Mouse (Mus musculus) liver, embryonic 16.5 days (tissue): ENCODE results near the gene Ndufv1. TPM values are rescaled to one million over a fixed set of nuclear protein-coding genes. Genes with fewer than 3 reads are reported as not detected.
"Not testable (repeated sequence)": the region's sequence is repeated elsewhere in the genome, so short reads cannot be mapped to it uniquely, and the experiment has no call there.

Source experiments
- ATAC-seq: fragments of 200-750 bp; cut with Nextera tagmentation; 2 replicates; pipeline ENCODE4 v1.8.0; 2017; ENCODE audit warnings: low read depth, mild to moderate bottlenecking, moderate number of reproducible peaks, moderate library complexity
- H3K27ac ChIP-seq: fragments of 300-500 bp; sonication (generic); 2 replicates; pipeline ENCODE4 v1.5.1; 2014; ENCODE audit warnings: mild to moderate bottlenecking, low read length
- H3K27me3 ChIP-seq: fragments of 300-500 bp; sonication (generic); 2 replicates; pipeline ENCODE4 v1.6.1; 2014; ENCODE audit warnings: low read depth, low read length, mixed read lengths; ENCODE audit not compliant: control insufficient read depth, insufficient read depth
- H3K36me3 ChIP-seq: fragments of 300-500 bp; sonication (generic); 2 replicates; pipeline ENCODE4 v1.6.1; 2014; ENCODE audit warnings: mild to moderate bottlenecking; ENCODE audit not compliant: control insufficient read depth, insufficient read depth
- H3K4me1 ChIP-seq: fragments of 300-500 bp; sonication (generic); 2 replicates; pipeline ENCODE4 v1.6.1; 2014; ENCODE audit warnings: low read depth, low read length, mixed read lengths; ENCODE audit not compliant: control insufficient read depth
- H3K4me2 ChIP-seq: fragments of 300-500 bp; sonication (generic); 2 replicates; pipeline ENCODE4 v1.6.1; 2014; ENCODE audit warnings: low read depth, low read length, mixed read lengths
- H3K4me3 ChIP-seq: fragments of 300-500 bp; sonication (generic); 2 replicates; pipeline ENCODE4 v1.5.1; 2014; ENCODE audit warnings: low read depth, mild to moderate bottlenecking, low read length
- H3K9ac ChIP-seq: fragments of 300-500 bp; sonication (generic); 2 replicates; pipeline ENCODE4 v1.6.1; 2014; ENCODE audit warnings: low read depth, low read length
- H3K9me3 ChIP-seq: fragments of 300-500 bp; sonication (generic); replicated peaks from 2 replicates; pipeline ENCODE4 v1.6.1; 2016; ENCODE audit warnings: low read length; ENCODE audit not compliant: control insufficient read depth
- WGBS: fragments of 180-500 bp; shearing (Covaris S2); extraction: QIAGEN DNeasy Blood & Tissue Kit; methylation state at CpG from one replicate; pipeline ENCODE4 v1.1.7; 2014; ENCODE audit not compliant: insufficient replicate concordance; 5-methylcytosine and 5-hydroxymethylcytosine counted together
- polyA plus RNA-seq: library from polyadenylated mRNA; unstranded; fragments of >200 nt; fragmentation: Nextera tagmentation; extraction: Ambion mirVana; gene quantifications from 2 replicates; pipeline ENCODE4 v1.2.1, GENCODE M21; 2015

Ndufv1 gene
- polyA plus RNA-seq = 144 and 145 TPM in 2 replicates

DNA sequence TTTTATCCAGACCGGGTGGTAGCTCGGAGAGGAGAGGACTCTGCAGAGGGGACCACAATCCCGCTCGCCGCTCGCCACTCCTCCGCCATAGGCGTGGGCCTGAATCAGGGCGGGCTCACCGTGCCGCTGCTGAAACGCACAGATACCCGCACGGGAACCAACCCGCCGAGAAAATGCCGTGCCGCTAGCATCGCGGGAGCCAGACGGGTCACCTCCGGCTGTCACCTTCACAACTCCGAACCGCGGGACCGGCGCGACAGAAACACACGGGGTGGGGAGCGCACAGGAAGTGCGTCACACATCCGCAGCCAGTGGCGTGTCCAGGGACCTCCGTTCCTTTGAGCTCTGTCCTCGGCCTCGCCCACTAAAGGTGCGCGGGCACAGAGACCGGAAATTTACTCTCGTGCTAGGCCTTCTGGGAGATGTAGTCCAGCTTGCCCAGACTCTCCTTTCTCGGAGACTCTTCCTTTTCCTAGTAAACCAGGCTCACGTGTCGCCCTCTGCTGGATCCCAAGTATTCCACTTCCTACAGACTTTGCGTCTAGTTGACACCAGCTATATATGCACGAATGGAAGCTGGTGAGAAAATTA, at the start of gene Ndufv1:
Ndufv1 (minus strand) TSS at position 375 of the 591 bp plus-strand sequence.
- H3K4me2 ChIP-seq = peak within 1 kb of the TSS; percentile 80
- under 1% methylated on average over 45 of the region's 45 CpGs for WGBS
- no peaks in the 10 kb centered on the region for H3K27me3 ChIP-seq
- H3K4me1 ChIP-seq = peaks cover 34% of the 10 kb centered on the region
- H3K36me3 ChIP-seq = peaks cover 13% of the 10 kb centered on the region
- peak within 1 kb of the TSS; percentile 92 for H3K4me3 ChIP-seq
- peak; percentile 99 for ATAC-seq
- peak within 1 kb of the TSS; percentile 80 for H3K27ac ChIP-seq
- H3K9me3 ChIP-seq = no peaks in the 10 kb centered on the region
- H3K9ac ChIP-seq = peak within 1 kb of the TSS; percentile 84

DNA sequence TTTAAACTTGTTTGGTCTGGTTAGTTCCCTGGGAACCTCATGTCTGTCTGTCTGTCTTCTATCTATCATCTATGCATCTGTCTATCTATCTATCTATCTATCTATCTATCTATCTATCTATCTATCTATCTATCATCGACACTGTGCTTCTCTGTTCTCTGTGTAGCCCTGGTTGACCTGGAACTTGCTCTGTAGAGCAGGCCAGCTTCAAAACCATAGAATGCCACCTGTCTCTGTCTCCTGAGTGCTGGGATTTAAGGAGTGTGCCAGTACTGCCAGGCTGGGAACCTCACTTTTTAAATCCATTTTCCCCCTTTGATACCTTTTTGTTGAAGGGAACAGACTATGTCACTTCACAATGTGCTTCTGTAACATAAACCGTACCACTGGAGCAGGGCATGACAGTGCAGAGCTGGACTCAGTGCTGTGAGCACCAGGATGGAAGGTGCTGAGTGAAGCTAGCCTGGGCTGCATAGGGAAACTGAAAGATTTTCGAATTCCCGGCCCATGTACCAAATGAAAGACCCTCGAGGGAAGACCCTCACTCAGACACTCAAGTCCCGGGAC, 48.4 kb upstream of the Ndufv1 start:
- Histone ChIP-seq H3K4me1 (peaks cover 33% of the 10 kb centered on the region), H3K27me3 (no peaks in the 10 kb centered on the region), H3K4me3 (no peak overlapping the region), H3K36me3 (no peaks in the 10 kb centered on the region), H3K4me2 (no peak overlapping the region), H3K27ac (peak overlapping the region; percentile 60), H3K9ac (no peak overlapping the region), H3K9me3 (no peaks in the 10 kb centered on the region)
- no peak for ATAC-seq
- 58% methylated on average over 5 of the region's 6 CpGs for WGBS

DNA sequence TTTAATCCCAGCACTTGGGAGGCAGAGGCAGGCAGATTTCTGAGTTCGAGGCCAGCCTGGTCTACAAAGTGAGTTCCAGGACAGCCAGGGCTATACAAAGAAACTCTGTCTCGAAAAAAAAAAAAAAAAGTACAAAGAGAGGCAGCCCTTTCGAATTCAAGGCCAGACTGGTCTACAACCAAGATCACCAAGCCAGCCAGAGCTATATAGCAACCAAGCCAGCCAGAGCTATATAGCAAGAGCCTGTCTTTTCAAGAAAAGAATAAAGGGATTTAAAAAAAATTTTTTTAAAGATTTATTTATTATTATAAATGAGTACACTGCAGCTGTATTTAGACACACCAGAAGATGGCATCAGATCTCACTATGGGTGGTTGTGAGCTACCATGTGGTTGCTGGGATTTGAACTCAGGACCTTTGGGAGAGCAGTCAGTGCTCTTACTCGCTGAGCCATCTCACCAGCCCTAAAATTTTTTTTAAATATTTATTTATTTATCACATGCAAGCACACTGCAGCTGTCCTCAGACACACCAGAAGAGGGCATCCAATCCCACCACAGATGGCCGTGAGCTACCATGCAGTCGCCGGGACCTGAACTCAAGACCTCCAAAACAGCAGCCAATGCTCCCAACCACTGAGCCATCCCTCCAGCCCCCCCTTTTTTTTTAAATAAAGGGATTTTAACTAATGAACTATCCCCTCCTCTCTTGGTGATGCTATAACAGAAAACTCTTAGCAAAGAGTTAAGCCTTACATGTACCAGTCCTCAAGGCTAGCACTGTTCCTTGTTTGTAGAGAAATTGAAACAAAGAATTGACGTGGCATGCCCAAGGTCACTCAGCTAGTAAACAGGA, 47.7 kb upstream of the Ndufv1 start:
- ATAC-seq, H3K36me3 ChIP-seq, H3K4me3 ChIP-seq, H3K9ac ChIP-seq, H3K4me2 ChIP-seq, H3K27me3 ChIP-seq, H3K9me3 ChIP-seq: not testable (repeated sequence)
- Histone ChIP-seq H3K27ac (peak overlapping the region; percentile 85), H3K4me1 (peaks cover 37% of the 10 kb centered on the region)
- WGBS = 83% methylated on average over 8 of the region's 8 CpGs

DNA sequence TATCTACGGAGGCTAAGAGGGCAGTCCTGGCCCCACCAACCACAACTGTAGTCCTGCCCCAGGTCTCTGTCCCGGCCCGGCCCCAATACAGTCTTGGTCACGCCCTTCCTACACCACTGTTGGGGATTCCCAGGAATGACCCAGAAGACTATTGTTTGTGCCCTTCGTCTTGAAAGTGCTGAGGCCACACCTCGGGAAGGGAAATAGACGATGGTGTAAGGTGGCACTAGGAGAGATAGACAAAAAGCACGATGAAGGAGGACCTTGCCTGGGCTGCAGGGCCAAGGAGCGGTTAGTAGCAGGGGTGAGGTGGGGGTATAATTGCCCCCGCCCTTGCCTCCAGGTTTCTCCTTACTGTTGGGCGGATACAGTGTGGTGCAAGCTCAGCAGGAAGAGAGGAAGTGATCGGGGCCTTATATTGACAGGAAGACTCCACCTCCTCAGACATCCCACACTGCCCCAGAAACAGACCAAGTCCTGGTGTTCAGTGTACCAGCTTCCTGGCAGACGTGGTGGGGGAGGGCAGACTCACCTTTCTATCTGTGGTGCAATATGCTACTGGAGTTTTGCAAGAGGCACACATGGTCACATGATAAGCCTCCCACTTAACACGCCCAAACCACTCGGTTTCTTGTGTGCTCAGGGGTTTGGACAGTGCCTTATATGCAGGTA, 46.6 kb upstream of the Ndufv1 start, which contains the start of gene Gstp3:
Gstp3 (minus strand) TSS at position 501 of the 672 bp plus-strand sequence.
- Histone ChIP-seq H3K4me3 (peak within 1 kb of the TSS; percentile 44), H3K27ac (peak within 1 kb of the TSS; percentile 85), H3K9me3 (no peaks in the 10 kb centered on the region), H3K27me3 (no peaks in the 10 kb centered on the region), H3K4me1 (peaks cover 37% of the 10 kb centered on the region), H3K4me2 (peak within 1 kb of the TSS; percentile 53), H3K9ac (peak within 1 kb of the TSS; percentile 60), H3K36me3 (no peaks in the 10 kb centered on the region)
- 17% methylated on average over 15 of the region's 15 CpGs for WGBS
- ATAC-seq = peak; percentile 94

DNA sequence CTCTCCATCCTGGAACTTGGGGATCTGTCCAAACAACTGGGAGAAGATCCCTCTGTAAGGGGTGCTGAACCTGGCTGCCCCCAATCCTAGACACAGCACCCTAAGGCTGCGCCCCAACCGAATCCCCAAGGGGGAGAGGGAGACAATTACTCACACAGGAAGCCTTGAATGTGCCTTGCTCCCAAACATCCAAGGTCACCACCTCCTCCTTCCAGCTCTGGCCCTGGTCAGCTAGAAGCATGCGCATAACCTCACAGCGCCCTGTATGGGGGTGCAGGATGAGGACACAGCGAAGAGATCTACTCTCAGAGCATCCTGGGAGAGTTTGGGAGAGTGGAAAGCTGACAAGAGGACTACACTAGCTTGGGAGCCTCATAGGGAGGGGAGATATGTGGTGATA, 46.0 kb upstream of the Ndufv1 start:
- Histone ChIP-seq H3K27ac (peak overlapping the region; percentile 85), H3K27me3 (no peaks in the 10 kb centered on the region), H3K9ac (peak overlapping the region; percentile 60), H3K9me3 (no peaks in the 10 kb centered on the region), H3K36me3 (no peaks in the 10 kb centered on the region), H3K4me1 (peaks cover 37% of the 10 kb centered on the region), H3K4me3 (peak overlapping the region; percentile 44), H3K4me2 (peak overlapping the region; percentile 53)
- whole genome bisulfite sequencing = 87% methylated on average over 5 of the region's 5 CpGs
- ATAC-seq = no peak

DNA sequence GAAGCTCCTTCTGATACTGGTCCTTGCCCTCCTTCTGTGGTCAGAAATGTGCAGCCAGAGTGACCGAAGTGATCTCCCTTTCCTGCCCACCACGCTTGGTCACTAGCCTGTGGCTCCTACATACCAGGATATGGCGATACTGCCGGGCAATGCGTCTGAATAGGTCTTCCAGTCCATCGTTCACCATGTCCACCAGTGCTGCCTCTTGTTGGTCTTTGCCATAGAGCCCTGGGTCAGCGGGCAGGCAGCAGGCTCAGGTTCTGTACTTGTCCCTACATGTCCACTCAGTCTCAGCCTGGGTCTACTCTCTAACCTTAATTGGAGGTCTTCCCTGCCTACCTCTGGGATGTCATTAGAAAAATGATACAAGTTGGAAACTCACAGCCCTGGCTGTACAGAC, 45.4 kb upstream of the Ndufv1 start:
- ATAC-seq = no peak
- Histone ChIP-seq H3K27ac (peak overlapping the region; percentile 85), H3K4me1 (peaks cover 37% of the 10 kb centered on the region), H3K9me3 (no peaks in the 10 kb centered on the region), H3K27me3 (no peaks in the 10 kb centered on the region), H3K36me3 (no peaks in the 10 kb centered on the region), H3K9ac (peak overlapping the region; percentile 60), H3K4me2 (peak overlapping the region; percentile 53), H3K4me3 (peak overlapping the region; percentile 44; the same call in 1 of the 2 replicates)
- WGBS = 80% methylated on average over 7 of the region's 7 CpGs

DNA sequence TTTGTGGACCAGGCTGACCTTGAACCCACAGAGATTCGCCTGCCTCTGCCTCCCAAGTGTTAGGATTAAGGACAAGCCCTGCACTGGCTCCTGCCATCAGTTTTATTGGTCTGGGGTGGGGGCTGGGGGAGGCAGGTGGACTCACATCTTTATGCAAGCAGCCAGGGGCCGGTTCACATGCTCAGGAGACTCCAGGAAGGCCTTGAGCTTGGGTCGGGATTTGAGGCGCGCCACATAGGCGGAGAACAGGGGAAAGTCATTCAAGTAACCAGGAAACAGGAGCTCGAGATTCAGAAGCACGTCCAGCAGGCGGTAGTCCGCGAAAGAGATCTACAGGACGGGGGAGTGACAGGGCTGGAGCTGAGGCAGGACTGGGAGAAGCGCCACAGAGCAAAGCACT, 44.8 kb upstream of the Ndufv1 start:
- no peak for ATAC-seq
- Histone ChIP-seq H3K36me3 (no peaks in the 10 kb centered on the region), H3K4me3 (no peak overlapping the region), H3K27me3 (no peaks in the 10 kb centered on the region), H3K27ac (peak overlapping the region; percentile 85; the same call in 1 of the 2 replicates), H3K9ac (peak overlapping the region; percentile 33; the same call in 1 of the 2 replicates), H3K4me1 (peaks cover 37% of the 10 kb centered on the region), H3K4me2 (peak overlapping the region; percentile 53; the same call in 1 of the 2 replicates), H3K9me3 (no peaks in the 10 kb centered on the region)
- 78% methylated on average over 13 of the region's 13 CpGs for WGBS

DNA sequence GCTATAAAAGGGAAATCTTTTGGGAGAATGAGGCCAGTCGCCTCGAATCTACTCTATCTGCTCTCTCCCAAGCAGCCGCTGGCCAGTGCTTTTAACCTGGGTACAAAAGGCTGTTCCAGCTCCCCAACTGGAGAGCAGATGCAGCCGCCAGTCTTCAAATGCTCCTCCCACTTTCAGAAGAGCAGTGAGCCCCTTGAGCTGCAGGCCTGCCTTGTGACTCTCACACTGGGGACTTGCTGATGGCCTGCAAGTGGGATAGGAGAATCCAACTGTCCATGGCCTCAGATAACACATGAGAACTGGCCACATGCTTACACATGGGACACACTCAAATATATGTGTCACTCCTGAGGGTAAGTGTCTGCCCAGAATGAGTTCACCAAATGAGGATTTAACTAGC, 44.1 kb upstream of the Ndufv1 start:
- WGBS = 50% methylated on average over 4 of the region's 4 CpGs
- ATAC-seq = no peak
- Histone ChIP-seq H3K9me3 (no peaks in the 10 kb centered on the region), H3K4me2 (no peak overlapping the region), H3K27ac (peak overlapping the region; percentile 75), H3K36me3 (no peaks in the 10 kb centered on the region), H3K4me3 (no peak overlapping the region), H3K4me1 (peaks cover 40% of the 10 kb centered on the region), H3K27me3 (no peaks in the 10 kb centered on the region), H3K9ac (no peak overlapping the region)
